Mouse (Mus musculus): ENCODE data around the gene 1700003H04Rik. TPM values are rescaled to one million over a fixed set of nuclear protein-coding genes. Genes with fewer than 3 reads are reported as not detected.
A peak's percentile ranks its signal among the peaks of the same experiment; 100 is the strongest.

Gene 1700003H04Rik
- not detected in 2 replicates for polyA plus RNA-seq (2014; fragmentation: Nextera tagmentation; extraction: Ambion mirVana)

- Histone ChIP-seq H3K4me2 (ENCODE audit: low read length) (no peak within 1 kb of the TSS), H3K36me3 (ENCODE audit: control insufficient read depth, insufficient read depth, low read length) (no peaks in the 10 kb centered on the region), H3K27ac (replicated peaks; ENCODE audit: low read depth, low read length) (no peak within 1 kb of the TSS), H3K4me3 (replicated peaks; ENCODE audit: low read depth, low read length) (no peak within 1 kb of the TSS), H3K27me3 (ENCODE audit: control insufficient read depth, insufficient read depth, low read length) (no peaks in the 10 kb centered on the region), H3K4me1 (ENCODE audit: control insufficient read depth, insufficient read depth, low read length) (no peaks in the 10 kb centered on the region), H3K9me3 (ENCODE audit: control insufficient read depth, low read length) (no peaks in the 10 kb centered on the region), H3K9ac (replicated peaks; ENCODE audit: low read length) (no peak within 1 kb of the TSS)
- DNase-seq (no peak), ATAC-seq (ENCODE audit: low FRiP score, low TSS enrichment) (no peak)
Measured at GRCm38 (mm10) chr3:124581001-124581400, at the start of gene 1700003H04Rik. Gene 1700003H04Rik (minus strand): TSS chr3:124581101.

DNA sequence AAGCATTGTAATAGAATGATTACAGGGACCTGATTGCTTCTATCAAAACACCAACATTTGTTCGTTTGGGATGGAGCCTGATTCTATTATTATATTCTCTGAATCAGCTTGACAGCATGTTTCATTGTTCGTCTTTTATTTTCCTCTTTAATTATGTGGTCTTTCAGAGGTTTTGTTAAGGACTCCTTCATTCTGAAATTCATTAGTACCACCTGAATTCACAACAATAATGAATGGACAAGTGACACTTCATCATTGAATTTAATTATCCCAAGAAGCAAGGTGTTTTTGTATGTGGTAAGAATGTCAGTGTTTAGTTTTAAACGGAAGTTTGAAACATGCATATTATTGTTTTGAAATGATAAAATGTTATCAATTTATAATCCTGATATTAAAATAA lies 42.1 kb upstream of the 1700003H04Rik start:
- DNase-seq: no peak
- Histone ChIP-seq H3K27ac (replicated peaks; ENCODE audit: low read depth, low read length) (no peak overlapping the region), H3K4me1 (ENCODE audit: control insufficient read depth, insufficient read depth, low read length) (no peaks in the 10 kb centered on the region), H3K9me3 (ENCODE audit: control insufficient read depth, low read length) (no peaks in the 10 kb centered on the region), H3K36me3 (ENCODE audit: control insufficient read depth, insufficient read depth, low read length) (no peaks in the 10 kb centered on the region), H3K9ac (replicated peaks; ENCODE audit: low read length) (no peak overlapping the region), H3K27me3 (ENCODE audit: control insufficient read depth, insufficient read depth, low read length) (no peaks in the 10 kb centered on the region), H3K4me2 (ENCODE audit: low read length) (no peak overlapping the region), H3K4me3 (replicated peaks; ENCODE audit: low read depth, low read length) (no peak overlapping the region)
- 51% methylated on average over 3 of the region's 3 CpGs for WGBS
- no peak for ATAC-seq (ENCODE audit: low FRiP score, low TSS enrichment)

DNA sequence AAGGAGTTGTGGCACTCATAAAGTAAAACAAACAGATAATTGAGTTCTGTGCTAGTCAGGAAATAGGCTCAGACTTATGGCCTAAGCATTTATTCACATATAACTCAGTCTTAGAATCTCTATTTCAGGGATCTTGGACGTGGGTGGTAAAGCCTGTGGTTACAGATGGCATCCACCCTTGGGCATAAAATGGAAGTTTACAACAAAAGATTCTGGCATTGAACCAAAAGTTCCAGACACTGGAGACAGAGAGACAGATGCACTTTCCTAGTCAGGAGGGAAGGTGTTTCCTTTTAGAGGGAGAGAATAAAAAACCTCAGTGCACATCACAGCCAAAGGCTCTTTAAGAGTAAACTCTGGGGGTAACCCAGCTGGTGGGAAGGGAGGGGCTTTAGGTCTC lies 32.4 kb upstream of the 1700003H04Rik start:
- DNase-seq (no peak), ATAC-seq (ENCODE audit: low FRiP score, low TSS enrichment) (no peak)
- Histone ChIP-seq H3K4me1 (ENCODE audit: control insufficient read depth, insufficient read depth, low read length) (no peaks in the 10 kb centered on the region), H3K27ac (replicated peaks; ENCODE audit: low read depth, low read length) (no peak overlapping the region), H3K4me2 (ENCODE audit: low read length) (no peak overlapping the region), H3K36me3 (ENCODE audit: control insufficient read depth, insufficient read depth, low read length) (no peaks in the 10 kb centered on the region), H3K9me3 (ENCODE audit: control insufficient read depth, low read length) (no peaks in the 10 kb centered on the region), H3K27me3 (ENCODE audit: control insufficient read depth, insufficient read depth, low read length) (no peaks in the 10 kb centered on the region), H3K4me3 (replicated peaks; ENCODE audit: low read depth, low read length) (no peak overlapping the region), H3K9ac (replicated peaks; ENCODE audit: low read length) (no peak overlapping the region)
- WGBS: 68% methylated on average over 1 of the region's 1 CpGs

- ATAC-seq (ENCODE audit: low FRiP score, low TSS enrichment) (no peak), DNase-seq (no peak)
- no peaks in the 10 kb centered on the region for H3K9me3 ChIP-seq (ENCODE audit: control insufficient read depth, low read length)
- no peak overlapping the region for H3K4me2 ChIP-seq (ENCODE audit: low read length)
- no peaks in the 10 kb centered on the region for H3K27me3 ChIP-seq (ENCODE audit: control insufficient read depth, insufficient read depth, low read length)
- no peak overlapping the region for H3K9ac ChIP-seq (replicated peaks; ENCODE audit: low read length)
- no peak overlapping the region for H3K4me3 ChIP-seq (replicated peaks; ENCODE audit: low read depth, low read length)
- H3K4me1 ChIP-seq (ENCODE audit: control insufficient read depth, insufficient read depth, low read length): no peaks in the 10 kb centered on the region
- H3K36me3 ChIP-seq (ENCODE audit: control insufficient read depth, insufficient read depth, low read length): no peaks in the 10 kb centered on the region
- no peak overlapping the region for H3K27ac ChIP-seq (replicated peaks; ENCODE audit: low read depth, low read length)
Measured at GRCm38 (mm10) chr3:124609956-124610355, 29.1 kb upstream of the 1700003H04Rik start.

DNA sequence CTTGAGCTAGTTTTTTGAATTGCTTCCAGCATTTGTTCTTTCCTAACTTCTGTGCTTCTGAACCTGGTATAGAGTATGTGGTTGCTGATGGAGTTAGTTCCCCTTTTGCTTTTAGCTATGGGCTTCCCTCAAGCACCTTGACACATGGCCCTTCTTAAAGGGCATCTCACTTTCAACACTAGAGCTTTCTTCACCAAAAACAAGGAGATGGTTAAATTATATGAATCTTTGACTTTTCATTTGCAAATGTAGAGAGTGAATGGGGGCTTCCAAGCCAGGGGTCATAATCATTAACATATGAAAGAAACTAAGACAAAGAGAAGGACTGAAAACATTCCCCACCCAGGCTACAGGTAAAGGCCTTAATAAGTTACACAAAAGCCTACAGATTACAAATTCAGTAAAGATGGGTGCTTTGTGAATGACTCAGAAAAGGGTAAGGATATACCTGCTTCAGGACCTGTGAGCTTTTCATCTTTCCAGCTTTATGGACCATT lies 25.2 kb upstream of the 1700003H04Rik start:
- Histone ChIP-seq H3K27me3 (ENCODE audit: control insufficient read depth, insufficient read depth, low read length) (no peaks in the 10 kb centered on the region), H3K4me1 (ENCODE audit: control insufficient read depth, insufficient read depth, low read length) (no peaks in the 10 kb centered on the region), H3K9me3 (ENCODE audit: control insufficient read depth, low read length) (no peaks in the 10 kb centered on the region), H3K36me3 (ENCODE audit: control insufficient read depth, insufficient read depth, low read length) (no peaks in the 10 kb centered on the region), H3K27ac (replicated peaks; ENCODE audit: low read depth, low read length) (no peak overlapping the region), H3K4me2 (ENCODE audit: low read length) (no peak overlapping the region), H3K9ac (replicated peaks; ENCODE audit: low read length) (no peak overlapping the region), H3K4me3 (replicated peaks; ENCODE audit: low read depth, low read length) (no peak overlapping the region)
- no peak for ATAC-seq (ENCODE audit: low FRiP score, low TSS enrichment)
- DNase-seq: no peak

DNA sequence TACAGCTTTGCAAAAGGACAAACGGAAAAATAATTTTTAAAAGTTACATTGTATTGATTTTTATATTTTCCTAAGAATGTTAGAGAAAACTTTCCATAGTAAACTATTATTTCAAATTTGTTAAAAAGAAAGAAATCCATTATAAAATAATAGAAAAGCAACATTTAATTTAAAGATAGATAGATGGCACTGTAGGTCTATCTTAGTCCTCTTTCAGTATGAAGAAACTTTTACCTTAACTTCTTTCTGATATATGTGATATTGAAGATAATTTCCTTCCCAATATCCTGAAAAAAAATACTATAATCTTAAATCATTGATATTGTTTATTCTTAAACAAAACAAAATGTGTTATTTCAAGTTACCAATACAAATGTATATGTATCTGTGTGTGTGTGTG lies 24.6 kb upstream of the 1700003H04Rik start:
- H3K27ac ChIP-seq (replicated peaks; ENCODE audit: low read depth, low read length): no peak overlapping the region
- DNase-seq: no peak
- 89% methylated on average over 1 of the region's 1 CpGs for WGBS
- H3K36me3 ChIP-seq (ENCODE audit: control insufficient read depth, insufficient read depth, low read length): no peaks in the 10 kb centered on the region
- no peaks in the 10 kb centered on the region for H3K9me3 ChIP-seq (ENCODE audit: control insufficient read depth, low read length)
- H3K27me3 ChIP-seq (ENCODE audit: control insufficient read depth, insufficient read depth, low read length): no peaks in the 10 kb centered on the region
- H3K4me2 ChIP-seq (ENCODE audit: low read length): no peak overlapping the region
- no peaks in the 10 kb centered on the region for H3K4me1 ChIP-seq (ENCODE audit: control insufficient read depth, insufficient read depth, low read length)
- no peak for ATAC-seq (ENCODE audit: low FRiP score, low TSS enrichment)
- H3K9ac ChIP-seq (replicated peaks; ENCODE audit: low read length): no peak overlapping the region
- H3K4me3 ChIP-seq (replicated peaks; ENCODE audit: low read depth, low read length): no peak overlapping the region

- H3K9ac ChIP-seq (replicated peaks; ENCODE audit: low read length): no peak overlapping the region
- DNase-seq (no peak), ATAC-seq (ENCODE audit: low FRiP score, low TSS enrichment) (no peak)
- H3K4me3 ChIP-seq (replicated peaks; ENCODE audit: low read depth, low read length): no peak overlapping the region
- H3K27ac ChIP-seq (replicated peaks; ENCODE audit: low read depth, low read length): no peak overlapping the region
- H3K4me2 ChIP-seq (ENCODE audit: low read length): no peak overlapping the region
- H3K4me1 ChIP-seq (ENCODE audit: control insufficient read depth, insufficient read depth, low read length): no peaks in the 10 kb centered on the region
- H3K36me3 ChIP-seq (ENCODE audit: control insufficient read depth, insufficient read depth, low read length): no peaks in the 10 kb centered on the region
- H3K27me3 ChIP-seq (ENCODE audit: control insufficient read depth, insufficient read depth, low read length): no peaks in the 10 kb centered on the region
- H3K9me3 ChIP-seq (ENCODE audit: control insufficient read depth, low read length): no peaks in the 10 kb centered on the region
Measured at GRCm38 (mm10) chr3:124597789-124598188, 16.9 kb upstream of the 1700003H04Rik start.

DNA sequence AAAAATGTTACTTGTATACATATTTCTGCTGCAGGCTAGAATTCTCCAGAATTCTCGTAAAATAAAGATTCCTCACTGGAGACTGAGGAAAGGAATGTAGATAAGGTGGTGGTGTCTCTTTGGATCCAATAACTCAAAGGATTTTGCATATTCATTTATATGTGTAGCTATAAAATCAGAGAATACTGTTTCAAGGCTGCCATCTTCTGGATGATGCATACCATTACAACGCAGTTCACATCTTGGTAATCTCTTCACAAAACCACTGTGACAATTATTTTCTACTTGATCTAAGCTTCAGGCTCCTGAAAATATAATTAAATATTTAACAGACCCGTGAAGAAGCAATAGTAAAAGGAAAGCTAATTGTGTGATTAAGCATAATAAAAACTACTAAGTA lies 6.6 kb upstream of the 1700003H04Rik start:
- Histone ChIP-seq H3K4me1 (ENCODE audit: control insufficient read depth, insufficient read depth, low read length) (no peaks in the 10 kb centered on the region), H3K36me3 (ENCODE audit: control insufficient read depth, insufficient read depth, low read length) (no peaks in the 10 kb centered on the region), H3K9ac (replicated peaks; ENCODE audit: low read length) (no peak overlapping the region), H3K27ac (replicated peaks; ENCODE audit: low read depth, low read length) (no peak overlapping the region), H3K4me2 (ENCODE audit: low read length) (no peak overlapping the region), H3K4me3 (replicated peaks; ENCODE audit: low read depth, low read length) (no peak overlapping the region), H3K9me3 (ENCODE audit: control insufficient read depth, low read length) (no peaks in the 10 kb centered on the region), H3K27me3 (ENCODE audit: control insufficient read depth, insufficient read depth, low read length) (no peaks in the 10 kb centered on the region)
- ATAC-seq (ENCODE audit: low FRiP score, low TSS enrichment): peak; percentile 71; the same call in 1 of the 2 replicates
- peak; percentile 88 for DNase-seq
- 9% methylated on average over 3 of the region's 3 CpGs for WGBS

DNA sequence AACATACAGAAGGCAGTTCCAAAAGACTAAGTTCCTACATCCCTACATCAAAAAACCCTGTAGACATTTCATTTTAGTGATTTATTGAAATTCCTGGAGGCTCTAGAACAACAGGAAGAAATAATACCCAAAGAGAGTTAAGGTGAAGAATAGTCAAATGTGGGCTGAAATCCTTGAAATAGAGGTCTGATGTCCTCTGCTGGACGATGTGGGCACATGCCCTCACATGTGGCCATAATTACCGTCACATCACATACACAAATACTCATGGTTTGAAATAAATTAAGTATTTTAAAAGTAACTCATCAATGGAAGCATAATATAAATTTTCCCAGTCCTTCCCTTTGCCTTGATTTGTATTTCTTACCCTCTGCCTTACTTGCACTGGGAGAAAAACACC lies 4.9 kb upstream of the 1700003H04Rik start:
- Histone ChIP-seq H3K27me3 (ENCODE audit: control insufficient read depth, insufficient read depth, low read length) (no peaks in the 10 kb centered on the region), H3K36me3 (ENCODE audit: control insufficient read depth, insufficient read depth, low read length) (no peaks in the 10 kb centered on the region), H3K9ac (replicated peaks; ENCODE audit: low read length) (no peak overlapping the region), H3K9me3 (ENCODE audit: control insufficient read depth, low read length) (no peaks in the 10 kb centered on the region), H3K4me3 (replicated peaks; ENCODE audit: low read depth, low read length) (no peak overlapping the region), H3K4me1 (ENCODE audit: control insufficient read depth, insufficient read depth, low read length) (no peaks in the 10 kb centered on the region), H3K27ac (replicated peaks; ENCODE audit: low read depth, low read length) (no peak overlapping the region), H3K4me2 (ENCODE audit: low read length) (no peak overlapping the region)
- WGBS: 85% methylated on average over 2 of the region's 2 CpGs
- ATAC-seq (ENCODE audit: low FRiP score, low TSS enrichment): no peak
- DNase-seq: no peak
